Mouse (Mus musculus) 416B (cell line): ENCODE results near the gene Cox7a1.

Experiments used
- DNase-seq: peaks from one replicate; pipeline ENCODE4 v3.0.0; 2011; ENCODE audit warnings: low read depth

The Cox7a1 gene

GRCm38 (mm10) chr7:30220008-30220356 is 36.0 kb downstream of the Cox7a1 start:
- no peak for DNase-seq

- no peak for DNase-seq
Observed at GRCm38 (mm10) chr7:30221433-30221832, 37.5 kb downstream of the Cox7a1 start.

GRCm38 (mm10) chr7:30222205-30222604 is 38.3 kb downstream of the Cox7a1 start:
- no peak for DNase-seq

GRCm38 (mm10) chr7:30224206-30224605 is 40.3 kb downstream of the Cox7a1 start:
- DNase-seq: no peak

GRCm38 (mm10) chr7:30231328-30231668 is 47.4 kb downstream of the Cox7a1 start:
- DNase-seq: no peak

GRCm38 (mm10) chr7:30231669-30232454 is 47.9 kb downstream of the Cox7a1 start, which contains the start of the genes Polr2i and Tbcb:
Polr2i (plus strand) TSS chr7:30231948.
Tbcb (minus strand) TSS chr7:30232272.
- DNase-seq: peak; percentile 99

- peak; percentile 78 for DNase-seq
Observed at GRCm38 (mm10) chr7:30232631-30233148, 48.7 kb downstream of the Cox7a1 start.

- no peak for DNase-seq
Observed at GRCm38 (mm10) chr7:30233387-30233786, 49.4 kb downstream of the Cox7a1 start.

GRCm38 (mm10) chr7:30234276-30234858 is 50.4 kb downstream of the Cox7a1 start:
- no peak for DNase-seq

- DNase-seq: no peak
Observed at GRCm38 (mm10) chr7:30235091-30235490, 51.1 kb downstream of the Cox7a1 start.

- DNase-seq: no peak
Observed at GRCm38 (mm10) chr7:30235625-30236024, 51.7 kb downstream of the Cox7a1 start, which contains the start of gene Ovol3. Ovol3 (minus strand) TSS chr7:30235725.
